Mouse (Mus musculus) CH12F3 (cell line): Measurements from ENCODE around the gene Hdhd3.
"Not testable (repeated sequence)": the region's sequence is repeated elsewhere in the genome, so short reads cannot be mapped to it uniquely, and the experiment has no call there.

Source experiments
- in situ Hi-C: fragments of 300-500 bp; cut with MboI; formaldehyde crosslinking; loops from 2 replicates; pipeline ENCODE4 v1.14.3; 2020; ENCODE audit warnings: low sequenced_read_pairs

The Hdhd3 gene

DNA sequence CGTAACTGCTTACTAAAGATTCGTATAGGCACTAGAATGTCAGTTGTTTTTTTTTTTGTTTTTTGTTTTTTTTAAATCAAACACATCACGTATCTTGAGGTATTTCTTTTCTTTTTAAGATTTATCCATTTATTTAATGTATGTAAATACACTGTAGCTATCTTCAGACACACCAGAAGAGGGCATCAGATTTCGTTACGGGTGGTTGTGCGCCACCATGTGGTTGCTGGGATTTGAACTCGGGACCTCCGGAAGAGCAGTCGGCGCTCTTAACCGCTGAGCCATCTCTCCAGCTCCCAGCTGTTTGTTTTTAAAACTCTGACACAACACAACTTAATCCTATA lies 23.7 kb downstream of the Hdhd3 start:
- in situ Hi-C loops = not testable (repeated sequence)

DNA sequence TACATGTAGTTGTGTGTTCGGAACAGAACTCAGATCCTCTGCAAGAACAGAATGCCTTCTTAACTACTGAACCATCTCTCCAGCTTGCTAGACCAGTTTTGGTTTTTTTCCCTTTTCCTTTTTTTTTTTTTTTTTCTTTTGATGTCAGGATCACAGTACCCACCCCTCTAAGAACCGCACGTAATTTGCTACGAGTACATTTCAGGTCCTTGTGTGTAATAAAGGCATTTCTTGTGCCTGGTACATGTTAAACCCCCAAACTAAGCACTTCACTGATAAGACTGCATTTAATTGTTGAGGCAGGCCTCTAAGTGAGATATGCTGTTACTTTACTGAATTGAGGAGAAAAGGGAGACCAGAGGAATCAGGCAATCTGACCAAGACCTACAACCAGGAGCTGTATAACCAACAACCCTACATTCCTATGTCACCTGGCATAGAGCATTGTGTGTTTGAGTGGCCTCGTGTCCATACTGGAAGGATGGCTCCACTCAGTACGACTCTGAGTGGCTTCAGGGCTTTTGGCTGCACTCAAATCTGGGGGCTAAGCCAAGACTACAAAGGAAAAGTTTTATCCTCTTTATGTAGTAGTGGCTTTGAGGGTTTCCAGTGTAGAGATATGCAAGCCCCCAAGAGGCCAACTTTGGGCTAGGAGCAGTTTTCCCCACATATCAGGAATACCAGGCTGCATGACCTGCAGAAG lies 25.6 kb downstream of the Hdhd3 start:
- in situ Hi-C loops = no loop called here

DNA sequence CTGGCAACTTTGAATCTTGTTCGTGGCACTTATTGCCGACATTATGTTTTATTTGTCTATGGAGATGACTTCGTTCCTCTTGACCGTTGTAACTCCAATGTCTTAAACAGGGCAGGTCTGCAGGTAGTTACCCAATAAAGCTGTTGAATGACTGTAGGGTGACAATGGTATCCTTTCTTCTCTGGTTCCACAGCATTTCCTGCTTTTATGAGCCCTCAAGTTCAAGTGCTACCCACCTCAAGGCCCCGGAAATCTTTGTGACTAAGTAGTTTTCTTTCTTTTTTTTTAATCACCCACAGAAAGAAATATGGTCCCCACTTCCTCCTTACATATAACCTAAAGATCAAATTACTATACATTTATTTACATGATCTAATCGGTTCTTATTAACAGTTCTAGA lies 27.5 kb downstream of the Hdhd3 start:
- in situ Hi-C loops = no loop called here

DNA sequence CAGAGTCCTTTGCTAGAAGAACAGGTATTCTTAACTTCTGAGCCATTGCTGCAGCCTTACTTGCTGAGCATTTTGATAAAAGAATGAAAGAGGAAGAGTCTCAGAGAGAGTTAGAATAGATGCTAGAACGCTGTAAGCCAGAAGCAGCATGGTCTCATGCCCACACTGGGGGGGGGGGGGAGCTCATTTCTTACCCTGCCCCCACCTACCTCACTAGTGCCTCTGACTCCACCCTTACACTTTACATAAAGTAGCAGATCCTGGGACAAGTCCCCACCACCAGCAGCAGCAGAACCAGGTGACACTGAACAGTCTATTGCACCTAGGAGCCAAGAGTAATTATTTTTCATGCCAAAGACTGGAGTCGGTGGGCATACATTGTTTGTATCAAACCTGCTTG lies 28.1 kb downstream of the Hdhd3 start:
- in situ Hi-C loops = no loop called here

DNA sequence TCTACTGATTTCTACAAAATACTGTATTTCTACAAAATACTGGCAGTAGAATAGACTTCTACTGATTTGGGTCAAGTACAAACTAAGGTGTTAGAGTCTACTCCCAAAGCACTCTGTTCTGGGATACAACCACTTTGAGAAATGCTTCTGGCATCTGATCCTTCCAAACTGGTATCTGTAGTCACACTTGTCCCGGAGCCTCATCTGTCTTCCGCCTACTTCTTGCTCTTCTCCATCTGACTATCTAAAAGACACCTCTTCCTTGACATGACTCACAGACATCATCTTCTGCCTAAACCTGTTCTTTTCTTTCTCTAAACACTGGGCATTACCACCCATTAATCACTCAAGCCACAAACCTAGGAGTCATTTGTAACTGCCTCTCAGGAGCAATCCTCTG lies 31.2 kb downstream of the Hdhd3 start:
- in situ Hi-C loops = no loop called here

DNA sequence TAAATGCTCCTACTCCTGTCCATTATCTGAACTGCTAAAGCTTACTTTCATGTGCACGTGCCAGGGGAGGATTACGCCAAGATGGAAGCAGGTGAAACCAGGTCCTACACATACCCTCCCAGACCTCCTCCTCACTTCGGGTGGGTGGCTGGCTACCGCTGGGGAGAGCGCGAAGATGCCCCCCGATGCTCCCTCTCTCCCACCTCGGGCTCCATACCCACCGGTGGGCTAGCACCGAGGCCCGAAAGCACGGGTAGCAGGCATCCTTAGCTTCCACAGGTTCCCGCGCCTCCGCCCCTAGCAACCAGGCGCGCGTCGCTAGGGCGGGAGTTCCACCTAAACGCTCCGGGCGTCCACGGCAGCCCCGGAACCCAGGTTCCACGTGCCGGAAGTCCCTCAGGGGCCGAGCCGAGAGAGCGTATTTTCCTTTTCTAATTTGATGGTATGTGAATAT lies 32.6 kb downstream of the Hdhd3 start, which contains the start of gene Wdr31:
Gene Wdr31 (minus strand): TSS at position 299 of the 454 bp plus-strand sequence.
- in situ Hi-C loops = no loop called here

GRCm38 (mm10) chr4:62468158-62468557 lies 35.1 kb downstream of the Hdhd3 start:
- in situ Hi-C loops = no loop called here

GRCm38 (mm10) chr4:62463124-62463523 lies 40.1 kb downstream of the Hdhd3 start:
- in situ Hi-C loops = no loop called here

GRCm38 (mm10) chr4:62460348-62460747 lies 42.9 kb downstream of the Hdhd3 start:
- in situ Hi-C loops = no loop called here

- in situ Hi-C loops = no loop called here
Observed at GRCm38 (mm10) chr4:62459081-62459480, 44.2 kb downstream of the Hdhd3 start.

- in situ Hi-C loops = no loop called here
Observed at GRCm38 (mm10) chr4:62454995-62455394, 48.3 kb downstream of the Hdhd3 start.
